Mouse (Mus musculus): ENCODE results near the gene Nrxn1.

Gene Nrxn1

DNA sequence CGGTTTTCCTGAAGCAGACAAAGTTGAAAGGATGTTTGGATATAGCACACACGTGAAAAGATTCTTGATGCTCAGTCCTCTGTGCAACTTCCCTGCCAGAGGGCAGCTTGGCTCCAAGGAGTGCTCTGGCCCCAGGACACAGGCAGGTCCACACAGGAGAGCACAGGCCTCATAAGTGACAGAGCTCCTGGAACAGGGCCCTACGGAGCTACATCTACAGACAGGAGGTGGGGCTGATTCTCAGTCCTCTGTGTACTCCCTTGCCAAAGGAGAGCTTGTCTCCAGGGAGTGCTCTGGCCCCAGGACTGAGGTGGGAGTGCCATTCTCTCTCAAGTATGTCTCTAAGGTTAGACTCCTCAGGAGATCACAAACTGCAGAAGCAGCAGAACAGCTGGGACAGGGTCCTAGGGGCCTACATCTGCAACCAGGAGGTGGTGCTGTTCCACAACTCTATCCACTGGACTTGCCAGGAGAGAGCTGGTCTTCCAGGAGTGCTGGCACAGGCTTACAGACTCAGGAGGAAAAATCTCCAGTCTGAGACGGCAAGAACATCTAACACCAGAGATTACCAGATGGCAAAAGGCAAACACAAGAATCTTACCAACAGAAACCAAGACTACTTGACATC, 129.9 kb downstream of the Nrxn1 start:
- DNase-seq (ENCODE audit: low spot score), result peak; percentile 64

DNA sequence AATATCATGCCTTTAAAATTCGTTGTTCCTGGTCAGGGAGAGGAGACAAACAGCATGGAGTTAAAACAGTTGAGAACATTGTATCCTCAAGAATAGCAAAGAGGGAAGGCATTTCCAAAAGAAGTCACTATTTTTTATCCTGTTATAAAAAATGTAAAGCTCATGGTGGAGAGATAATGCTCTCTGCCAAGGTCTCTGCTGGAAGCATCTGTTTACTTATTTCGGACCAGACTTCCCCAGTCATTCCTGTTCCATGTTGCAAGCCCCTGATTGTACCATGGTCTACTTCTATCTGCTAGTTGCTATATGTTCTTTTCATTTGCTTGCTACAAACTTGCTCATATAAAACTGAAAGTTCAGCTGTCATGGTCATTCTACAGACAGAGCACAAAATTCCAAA, 137.7 kb downstream of the Nrxn1 start:
- no peak for DNase-seq (ENCODE audit: low spot score)

DNA sequence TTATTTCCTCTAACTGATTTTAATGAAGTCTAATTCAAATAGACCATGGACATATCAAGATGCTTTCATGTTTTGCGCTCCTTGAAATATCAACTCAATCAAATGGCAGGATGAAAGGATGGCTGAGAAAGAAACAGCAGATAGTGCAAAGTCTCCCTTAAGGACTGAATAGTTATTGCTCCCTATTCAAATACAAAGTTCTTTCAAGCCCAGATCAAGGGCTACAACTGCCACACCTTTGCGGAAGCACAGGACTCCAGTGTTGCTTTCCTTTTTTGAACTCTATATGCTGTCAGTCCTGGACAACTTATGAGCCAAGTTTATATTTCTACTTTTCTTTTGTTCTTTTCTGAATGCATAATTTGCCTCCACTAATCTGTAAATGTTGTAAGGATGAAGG, 157.9 kb downstream of the Nrxn1 start:
- DNase-seq (ENCODE audit: low spot score), result no peak

DNA sequence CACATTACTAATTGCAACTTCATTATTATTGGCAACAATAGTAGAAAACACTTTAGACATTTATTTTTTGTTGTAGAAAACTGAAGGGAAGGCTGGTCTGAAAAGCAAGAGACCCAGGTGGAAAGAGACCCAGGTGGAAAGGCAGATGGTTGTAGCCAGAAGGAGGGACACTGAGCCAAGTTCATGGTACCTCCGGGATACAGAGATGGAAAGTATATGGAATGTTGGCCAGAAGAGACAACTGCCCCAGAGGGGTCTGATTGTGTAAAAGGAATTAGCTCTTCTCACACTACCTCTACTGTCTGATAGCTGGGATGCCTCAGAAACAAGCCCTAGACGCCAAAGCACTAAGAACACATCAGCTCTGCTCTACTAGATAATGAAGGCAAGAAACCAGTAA, 179.6 kb downstream of the Nrxn1 start:
- no peak for DNase-seq (ENCODE audit: low spot score)

DNA sequence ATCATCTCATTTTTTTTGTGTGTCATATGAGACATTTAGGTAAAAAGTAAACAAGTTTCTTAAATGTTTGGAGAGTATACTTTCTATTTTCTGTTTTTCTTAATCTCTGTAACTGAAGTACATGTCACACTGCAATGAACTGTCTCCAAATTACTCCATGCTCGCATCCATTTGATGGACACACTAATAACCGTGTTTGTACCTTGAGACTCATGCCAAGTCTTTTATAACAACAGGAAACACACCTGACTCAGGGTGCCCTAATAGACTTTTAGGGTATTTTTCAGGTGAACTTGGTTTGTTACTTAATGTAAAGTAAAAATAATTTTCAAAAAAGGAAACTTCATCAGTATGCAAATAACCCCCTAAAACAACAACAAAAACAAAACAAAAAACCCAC, 180.1 kb downstream of the Nrxn1 start:
- DNase-seq (ENCODE audit: low spot score), result no peak

DNA sequence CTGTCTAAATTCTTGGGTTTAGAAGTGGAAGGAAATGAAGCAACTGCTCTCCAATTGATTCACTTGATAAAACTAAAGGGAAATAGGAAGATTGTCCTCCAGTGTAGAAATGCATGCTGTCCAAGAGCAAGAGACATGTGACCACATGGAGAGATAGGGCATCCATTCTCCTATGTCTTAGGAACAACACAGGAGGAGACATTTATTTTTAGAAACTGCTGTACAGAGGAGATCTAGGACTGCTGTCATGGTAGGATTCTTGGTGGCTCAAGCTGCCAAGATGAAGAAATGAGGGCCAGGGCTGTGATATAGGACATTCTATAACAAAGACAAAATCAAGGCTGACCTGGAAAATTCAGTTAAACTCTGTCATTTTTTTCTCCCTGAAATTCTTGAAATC, 180.5 kb downstream of the Nrxn1 start:
- DNase-seq (ENCODE audit: low spot score), result no peak

DNA sequence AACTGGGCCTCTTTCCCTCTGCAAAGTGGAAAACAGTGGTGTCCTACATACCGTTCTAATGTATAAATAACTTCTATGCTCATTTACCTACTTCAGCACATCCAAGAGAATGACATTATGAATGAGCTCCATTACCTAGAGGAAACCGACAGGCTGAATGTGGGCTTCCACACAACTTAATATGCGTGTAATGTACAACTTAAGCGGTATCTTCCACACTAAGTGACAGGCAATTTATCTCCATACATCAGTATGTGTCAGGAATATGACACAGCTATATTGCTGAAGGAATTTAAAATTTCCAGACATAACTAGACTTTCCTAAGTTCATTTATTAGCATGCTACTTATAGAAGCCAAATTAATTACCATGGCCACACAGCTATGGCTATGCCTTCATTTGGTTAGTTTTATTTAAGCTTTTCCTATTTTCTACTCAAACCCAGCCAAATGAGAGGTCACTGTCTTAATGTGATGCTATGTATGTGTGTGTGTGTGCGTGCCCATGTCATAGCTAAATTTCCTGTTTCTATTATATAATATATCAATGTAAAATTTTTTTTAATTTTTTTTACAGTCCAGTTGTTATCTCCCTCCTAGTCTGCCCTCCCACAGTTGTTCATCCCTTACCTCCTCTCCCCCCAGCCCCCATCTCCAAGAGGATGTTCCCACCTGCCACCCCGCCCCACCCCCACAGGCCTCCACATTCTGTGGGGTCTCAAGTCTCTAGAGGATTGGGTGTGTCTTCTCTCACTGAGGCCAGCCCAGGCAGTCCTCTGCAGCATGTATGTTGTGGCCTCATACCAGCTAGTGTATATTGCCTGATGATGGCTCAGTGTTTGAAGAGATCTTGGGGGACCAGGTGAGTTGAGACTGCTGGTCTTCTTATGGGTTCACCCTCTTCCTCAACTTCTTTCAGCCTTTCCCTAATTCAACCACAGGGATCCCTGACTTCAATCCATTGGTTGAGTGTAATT, 186.5 kb downstream of the Nrxn1 start:
- no peak for DNase-seq (ENCODE audit: low spot score)

DNA sequence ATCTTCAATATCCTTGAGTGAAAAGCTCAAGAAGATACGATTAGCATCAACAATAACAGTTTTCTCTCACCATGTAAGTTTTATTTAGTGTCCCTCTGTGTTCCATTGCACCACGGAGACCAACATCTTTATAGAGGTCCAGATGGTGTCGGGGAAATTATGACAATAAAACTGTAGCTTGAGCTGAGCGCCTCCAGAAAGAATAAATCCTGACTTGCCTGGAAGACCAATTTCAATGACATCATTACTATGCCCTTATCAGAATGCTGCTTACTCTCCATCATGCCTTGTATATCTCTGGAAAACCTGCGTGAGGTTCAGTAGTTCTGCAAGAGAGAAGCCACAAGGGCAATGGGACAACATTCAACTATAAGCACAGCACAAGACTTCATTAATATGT, 187.7 kb downstream of the Nrxn1 start:
- DNase-seq (ENCODE audit: low spot score), result no peak

DNA sequence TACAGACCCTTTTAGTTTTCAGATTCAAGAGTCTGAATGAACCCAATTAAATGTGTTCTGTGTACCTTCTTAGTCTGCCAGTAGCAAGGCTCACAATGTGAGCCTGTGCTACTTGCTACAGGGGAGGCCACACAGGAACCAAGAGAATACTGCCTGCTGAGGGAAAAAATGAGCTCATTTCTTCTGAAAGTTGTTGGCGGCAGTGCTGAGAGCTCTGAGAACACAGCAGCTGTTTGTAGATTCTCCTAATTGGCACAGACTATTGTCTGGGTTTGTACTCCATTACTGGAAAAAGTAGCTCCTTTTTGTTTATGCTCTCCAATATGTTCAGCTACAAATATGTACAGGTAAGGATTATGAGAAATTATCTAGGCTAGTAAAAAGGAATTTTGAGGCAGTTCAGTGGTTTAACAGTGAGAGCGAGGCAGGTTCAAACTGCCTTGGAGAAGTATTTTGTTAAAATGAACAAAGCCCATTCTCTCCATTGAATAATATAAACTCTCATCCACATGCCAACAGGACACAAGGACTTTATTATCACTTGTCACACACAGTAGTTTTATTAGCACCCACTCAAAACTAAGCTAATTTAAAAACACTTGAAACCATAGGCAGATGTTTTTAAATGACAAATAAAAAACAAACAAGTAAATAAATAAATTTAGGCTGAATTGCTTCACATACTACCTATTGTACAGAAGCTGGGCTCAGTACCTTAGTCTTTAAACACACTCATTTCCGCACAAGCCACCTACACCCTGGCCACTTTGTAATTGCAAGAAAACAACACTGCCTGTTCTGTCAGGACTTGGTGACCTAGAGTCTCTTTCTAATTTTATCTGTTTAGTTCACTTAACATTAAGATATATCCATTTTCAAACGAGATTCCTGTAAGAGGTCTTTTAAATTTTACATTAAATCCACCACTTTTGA, 200.3 kb downstream of the Nrxn1 start:
- peak; percentile 40 for DNase-seq (ENCODE audit: low spot score)

DNA sequence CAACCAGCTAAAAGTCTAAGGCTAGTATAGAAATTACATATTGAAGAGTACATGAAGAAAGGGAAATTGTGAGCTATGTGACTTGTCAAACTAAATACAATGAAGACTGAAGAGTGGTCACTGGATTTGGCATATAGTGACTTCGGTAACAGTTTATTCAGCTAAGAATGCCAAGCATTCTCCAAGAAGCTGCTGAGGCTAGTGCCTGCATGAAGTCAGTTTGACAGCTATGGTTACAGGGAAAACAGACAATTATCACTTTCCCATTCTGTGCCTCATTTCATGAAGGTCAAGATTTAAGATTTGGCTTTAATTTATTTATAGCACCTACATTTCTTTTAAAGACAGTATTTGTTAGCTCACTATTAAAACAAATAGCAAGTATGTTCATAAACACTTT, 201.2 kb downstream of the Nrxn1 start:
- DNase-seq (ENCODE audit: low spot score), result no peak

DNA sequence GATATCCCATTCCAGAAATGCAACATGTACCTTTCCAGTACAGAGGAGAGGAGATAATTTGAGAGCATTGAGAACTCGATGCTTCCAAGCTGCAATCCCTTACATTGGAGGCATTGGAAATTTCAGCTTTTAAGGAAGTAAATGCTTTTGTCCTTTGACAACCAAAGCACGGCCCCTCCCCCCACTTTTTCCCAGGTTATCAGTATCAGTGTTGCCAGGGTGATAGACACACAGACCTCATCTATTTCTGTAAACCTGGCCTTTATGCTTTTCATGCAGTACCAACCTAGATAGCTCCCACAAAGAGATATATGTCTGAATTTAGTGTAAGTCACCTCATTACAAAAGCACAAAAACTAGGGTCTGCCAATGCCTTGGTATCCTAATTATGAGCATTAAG, 235.6 kb downstream of the Nrxn1 start:
- peak; percentile 9 for DNase-seq (ENCODE audit: low spot score)

DNA sequence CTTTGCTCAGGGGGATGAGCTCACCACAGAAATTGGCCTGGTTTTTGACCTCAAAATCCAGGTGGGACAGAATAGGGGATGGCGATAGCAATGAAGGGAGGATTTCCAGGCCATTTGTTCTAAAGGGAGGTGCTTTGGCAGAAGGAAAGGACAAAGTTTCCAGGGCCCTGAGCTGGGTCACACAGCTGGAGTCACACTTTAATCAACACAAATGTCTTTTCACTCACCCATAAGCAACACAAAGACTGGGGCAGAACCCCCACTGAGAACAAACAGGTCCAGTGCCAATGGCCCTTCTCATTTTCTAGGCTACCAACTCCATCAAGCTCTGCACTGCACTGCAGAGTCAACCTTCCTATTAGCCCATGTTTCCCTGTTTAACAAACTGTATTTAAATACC, 249.0 kb downstream of the Nrxn1 start:
- DNase-seq (ENCODE audit: low spot score), result no peak

DNA sequence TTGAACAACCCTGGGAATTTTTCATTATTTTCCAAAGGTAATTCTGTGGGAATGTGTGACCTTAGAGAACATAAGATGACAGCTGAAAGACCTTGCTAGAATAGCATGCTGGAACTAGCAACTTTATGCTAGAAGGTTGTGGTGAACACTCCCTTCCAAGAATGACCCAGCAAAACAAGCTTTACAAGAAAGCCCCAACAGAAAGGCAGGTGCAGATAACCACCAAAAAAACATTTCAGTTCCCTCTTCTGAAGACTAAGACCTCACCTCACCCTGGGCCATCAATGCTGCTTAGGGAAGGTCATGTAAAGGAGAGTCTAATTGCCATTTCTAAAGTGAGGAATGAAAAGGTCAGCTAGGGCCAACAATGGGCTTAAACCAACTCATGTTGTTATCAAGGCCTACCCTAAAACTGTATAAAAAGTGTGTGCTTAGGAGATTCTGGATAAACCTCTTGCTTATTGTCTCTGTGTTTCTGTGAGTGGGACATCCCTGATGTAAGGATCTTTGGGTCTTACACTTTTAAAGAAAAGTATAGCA, 249.7 kb downstream of the Nrxn1 start:
- DNase-seq (ENCODE audit: low spot score), result no peak

DNA sequence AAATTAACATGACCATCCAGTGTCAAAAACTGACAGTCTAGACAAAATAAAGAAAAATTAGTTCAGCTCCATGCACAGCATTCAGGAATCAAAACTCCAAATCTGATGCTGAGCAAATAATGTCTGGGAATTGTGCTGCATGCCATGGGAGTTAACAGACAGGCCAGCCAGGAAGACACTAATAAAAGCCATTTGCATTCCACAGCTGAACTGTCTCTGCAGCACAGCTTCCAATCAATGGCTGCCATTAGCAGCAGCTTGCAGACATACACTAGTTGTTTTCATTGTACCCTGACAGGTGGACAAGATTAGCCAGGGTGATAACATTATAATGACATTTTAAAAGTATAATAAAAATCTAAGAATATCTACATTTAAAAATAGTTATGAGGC, 255.9 kb downstream of the Nrxn1 start:
- DNase-seq (ENCODE audit: low spot score), result peak; percentile 41

DNA sequence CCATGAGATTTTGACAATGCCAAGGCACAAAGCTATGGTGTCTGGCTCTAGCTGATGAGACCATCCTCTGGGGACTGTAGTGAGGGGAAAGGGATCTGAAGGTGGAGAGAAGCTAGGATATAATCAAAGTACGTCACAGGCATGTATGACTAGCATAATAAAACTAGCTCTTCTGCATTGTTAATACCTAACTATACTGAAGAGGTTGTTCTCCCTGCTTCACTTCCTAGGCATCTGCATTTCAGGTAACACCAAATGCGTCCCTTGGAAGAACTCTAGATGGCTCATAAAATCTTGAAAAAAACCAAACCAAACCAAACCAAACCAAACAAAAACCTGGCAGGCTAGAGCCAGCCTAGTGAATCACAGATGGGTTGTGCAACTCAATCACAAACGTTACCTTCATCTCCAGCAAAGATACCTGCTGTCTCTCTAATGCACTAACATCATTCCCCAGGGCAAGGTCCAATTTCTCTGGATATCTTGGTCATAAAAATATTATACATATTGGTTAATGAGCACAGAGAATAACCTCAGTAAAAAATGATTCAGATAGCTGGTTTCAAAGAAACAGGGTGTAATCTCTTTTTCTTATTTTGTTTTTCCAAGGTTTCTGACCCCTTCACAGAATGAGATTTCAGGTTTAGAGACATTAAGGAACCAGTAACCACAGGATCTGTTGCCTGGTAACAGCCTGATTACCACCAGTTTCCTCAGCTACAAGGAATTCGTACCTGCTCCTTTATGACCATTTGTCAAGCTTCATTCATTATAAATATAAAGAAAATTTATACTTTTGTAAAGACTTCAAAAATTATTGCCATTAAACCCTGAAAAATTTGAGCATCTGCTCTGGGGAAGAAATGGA, 256.5 kb downstream of the Nrxn1 start:
- DNase-seq (ENCODE audit: low spot score), result peak; percentile 9

DNA sequence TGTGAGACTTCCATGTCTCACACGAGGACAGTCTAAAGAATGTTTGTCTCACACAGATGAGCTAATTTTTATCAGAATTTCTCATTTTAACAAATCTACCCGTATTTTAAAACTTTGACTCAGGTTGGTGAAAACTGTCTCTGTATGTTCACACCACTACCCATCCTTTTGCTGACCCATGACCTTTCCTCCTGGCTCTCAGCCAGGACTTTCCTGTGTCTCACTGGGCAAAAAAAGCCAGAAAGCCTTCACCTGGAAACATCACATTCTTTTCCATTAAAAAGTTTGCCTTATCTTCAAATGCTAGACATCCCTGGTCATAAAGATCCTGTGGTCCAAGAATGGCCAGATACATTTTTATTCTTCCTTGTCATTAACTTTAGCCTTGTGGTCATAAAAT, 274.5 kb downstream of the Nrxn1 start:
- DNase-seq (ENCODE audit: low spot score), result no peak

DNA sequence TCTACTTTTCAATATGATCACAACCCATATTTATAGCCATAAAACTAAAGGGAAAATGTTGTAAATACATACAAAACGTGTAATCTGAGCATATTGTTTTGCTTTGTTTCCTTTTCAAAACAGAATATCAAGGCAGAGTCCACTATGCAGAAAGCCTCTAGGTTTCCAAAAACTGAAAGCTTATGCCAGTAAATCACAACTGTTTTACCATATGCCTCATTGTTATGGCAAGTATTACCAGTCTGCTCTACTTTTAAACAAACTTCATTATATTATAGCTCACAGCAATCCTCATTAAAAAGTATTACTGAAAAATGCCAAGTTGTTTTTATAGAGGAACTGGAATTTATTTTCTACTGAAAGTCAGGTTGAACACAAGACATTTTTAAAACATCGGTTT, 275.0 kb downstream of the Nrxn1 start:
- no peak for DNase-seq (ENCODE audit: low spot score)

DNA sequence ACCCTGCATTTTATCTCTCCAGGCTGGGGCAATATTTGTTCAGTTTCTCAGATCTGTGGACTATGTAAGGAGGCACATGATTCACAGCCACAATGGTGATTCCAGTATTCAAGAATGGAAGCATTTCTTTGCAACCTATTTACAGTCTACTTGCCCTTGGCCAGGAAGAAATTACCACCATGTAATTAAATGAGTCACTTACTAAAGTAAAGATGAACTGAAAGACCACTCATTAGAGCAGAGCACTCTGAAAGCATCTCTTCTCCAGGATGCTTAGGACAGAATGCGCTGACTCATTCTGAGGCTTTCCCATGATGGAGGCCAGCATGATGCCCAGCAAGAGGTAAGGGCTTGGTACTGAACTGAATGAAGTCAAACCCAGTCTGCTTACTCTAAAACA, 277.6 kb downstream of the Nrxn1 start:
- no peak for DNase-seq (ENCODE audit: low spot score)

DNA sequence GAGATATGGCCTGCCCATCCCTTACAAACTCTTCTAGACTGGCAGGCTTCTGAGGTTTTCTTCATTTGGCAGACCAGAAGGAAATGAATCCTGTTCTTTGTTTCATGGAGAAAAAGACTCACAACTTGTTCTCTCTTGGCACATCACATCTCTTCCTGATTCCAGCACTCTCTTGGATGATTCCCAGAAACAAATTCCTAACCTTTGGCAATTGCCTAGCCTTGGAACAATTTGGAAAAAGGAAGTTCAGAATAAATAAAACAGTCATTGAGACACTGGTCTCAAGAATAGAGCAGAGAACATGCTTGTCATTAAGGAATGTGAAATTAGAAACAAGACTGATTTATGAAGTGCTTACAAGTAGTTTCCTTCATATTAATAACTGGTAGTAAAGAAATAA, 279.1 kb downstream of the Nrxn1 start:
- no peak for DNase-seq (ENCODE audit: low spot score)

DNA sequence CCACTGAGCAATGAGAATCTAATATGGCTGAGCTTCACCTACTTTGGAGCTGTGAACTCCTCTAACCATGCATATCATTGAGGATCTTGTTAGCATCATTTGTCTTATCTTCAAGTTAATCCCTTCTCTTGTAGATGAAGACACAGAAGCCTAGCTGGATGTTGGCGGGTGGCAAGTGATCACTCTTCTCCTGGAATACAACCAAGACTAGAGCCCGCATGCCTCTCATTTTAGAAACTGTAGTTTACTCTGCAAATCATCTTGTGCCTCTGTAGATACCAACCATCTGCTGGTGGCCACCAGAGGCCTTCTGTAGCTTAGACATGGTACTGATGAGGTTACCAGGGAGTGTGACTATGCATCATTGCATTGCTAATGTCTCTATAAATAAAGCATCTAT, 280.4 kb downstream of the Nrxn1 start:
- DNase-seq (ENCODE audit: low spot score), result no peak

All from embryo, embryonic 10.5 days (tissue).